Mouse (Mus musculus) T-helper 17 cell (primary cell): ENCODE data around the gene Mast1.

ENCODE experiments used
- in situ Hi-C, 2 experiments: fragments of 300-600 bp; cut with MboI, MseI; formaldehyde crosslinking; loops; 1 replicate in 1 of 2; 2 replicates in 1 of 2; pipeline ENCODE4 v1.15.1; 2025; ENCODE audit warnings: high pct_unique_total_duplicates in 2 of 2

Gene Mast1

DNA sequence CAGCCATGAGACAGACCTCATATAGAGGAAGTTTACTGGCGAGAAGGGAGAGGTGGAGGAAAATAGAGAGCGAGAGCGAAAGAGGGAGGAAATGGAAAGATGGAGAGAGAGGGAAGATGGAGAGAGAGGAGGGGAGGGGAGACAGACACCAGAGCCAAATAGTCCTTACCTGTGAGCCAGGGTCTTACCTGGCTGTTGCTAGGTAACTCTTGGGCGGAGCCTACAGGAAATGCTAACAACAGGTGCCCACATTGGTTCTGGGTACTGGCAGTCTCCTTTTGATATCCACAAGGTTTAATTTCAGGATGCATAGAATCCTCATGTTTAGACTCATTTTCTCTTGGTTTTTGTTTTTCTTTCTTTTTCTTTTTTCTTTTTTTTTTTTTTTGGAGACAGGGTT, 64.1 kb downstream of the Mast1 start:
- in situ Hi-C loops: no loop called here

DNA sequence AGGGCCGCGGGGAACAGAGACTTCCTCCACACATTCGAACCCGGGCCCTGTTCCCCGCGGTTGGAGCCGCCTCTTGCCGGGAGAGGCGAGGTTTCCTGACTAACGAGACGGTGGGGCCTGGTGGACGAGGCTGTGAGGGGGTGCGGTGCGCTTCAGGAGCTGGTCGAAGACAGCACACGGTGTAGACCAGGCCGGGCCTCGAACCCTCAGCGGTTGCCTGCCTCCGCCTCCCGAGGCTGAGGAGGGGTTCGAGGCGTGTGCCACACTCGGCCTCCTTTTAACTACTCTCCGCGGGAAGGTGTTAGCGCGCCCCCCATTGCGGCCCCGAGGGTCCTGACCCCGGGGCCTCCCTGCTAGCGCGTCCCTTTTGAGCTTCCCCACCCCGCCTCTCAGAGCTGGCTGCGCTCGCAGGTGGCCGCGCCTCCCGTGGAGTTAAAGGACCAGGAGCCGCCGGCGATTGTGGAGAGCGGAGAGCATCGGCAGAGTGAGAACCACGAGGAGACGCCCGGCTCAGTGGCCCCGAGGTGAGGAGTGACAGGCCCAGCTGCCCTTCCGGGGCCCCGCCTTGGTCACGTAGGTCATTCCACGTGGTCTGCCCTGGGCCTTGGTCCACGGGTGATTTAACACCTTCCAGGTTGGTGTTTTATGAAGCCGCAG, 64.7 kb downstream of the Mast1 start:
- in situ Hi-C loops: no loop called here

DNA sequence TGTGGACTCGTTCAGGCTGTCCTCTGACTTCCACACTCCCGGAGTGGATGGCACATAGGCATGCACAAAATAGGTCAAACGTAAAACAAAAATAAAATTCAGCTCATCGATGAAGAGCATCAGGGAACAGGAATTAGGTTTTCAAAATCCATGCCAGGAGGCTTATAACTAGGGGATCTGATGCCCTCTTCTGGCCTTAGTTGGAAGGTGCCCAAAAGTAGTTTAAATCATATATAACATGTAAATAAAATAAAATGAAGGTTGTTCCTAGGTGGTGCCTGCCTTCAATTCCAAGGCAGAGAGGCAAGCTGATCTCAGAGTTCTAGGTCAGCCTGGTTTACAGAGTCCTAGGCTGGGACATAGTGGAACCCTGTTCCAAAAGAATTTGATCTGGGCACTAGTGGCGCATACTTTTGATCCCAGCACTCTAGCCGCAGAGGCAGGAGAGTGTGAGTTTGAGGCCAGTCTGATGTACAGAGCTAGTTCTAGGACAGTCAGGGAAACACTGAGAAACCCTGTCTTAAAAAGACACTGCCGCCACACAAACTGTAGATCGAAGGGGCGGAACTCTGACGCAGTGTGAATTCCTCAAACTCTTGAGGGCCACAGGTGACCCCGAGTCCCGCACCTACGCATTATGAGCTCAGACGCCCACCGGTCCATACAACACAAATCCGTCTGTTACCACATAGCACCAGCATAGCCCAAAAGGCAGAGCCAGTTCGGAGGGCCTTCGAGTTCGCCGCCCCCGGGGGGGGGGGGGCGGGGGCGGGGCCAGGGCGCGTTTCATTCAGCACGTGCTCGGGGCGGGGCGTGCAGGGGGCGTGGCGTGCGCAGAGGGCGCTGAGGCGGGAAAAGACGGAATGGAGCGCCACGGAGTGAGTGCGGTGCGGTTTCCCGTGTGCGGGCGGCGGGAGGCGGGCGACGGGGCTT, 65.5 kb downstream of the Mast1 start, which contains the start of gene Syce2:
Gene Syce2 (plus strand): TSS at position 736 of the 933 bp plus-strand sequence.
- in situ Hi-C loops: no loop called here
